Mouse (Mus musculus): ENCODE data around the gene Sirpa.

Sirpa gene

DNA sequence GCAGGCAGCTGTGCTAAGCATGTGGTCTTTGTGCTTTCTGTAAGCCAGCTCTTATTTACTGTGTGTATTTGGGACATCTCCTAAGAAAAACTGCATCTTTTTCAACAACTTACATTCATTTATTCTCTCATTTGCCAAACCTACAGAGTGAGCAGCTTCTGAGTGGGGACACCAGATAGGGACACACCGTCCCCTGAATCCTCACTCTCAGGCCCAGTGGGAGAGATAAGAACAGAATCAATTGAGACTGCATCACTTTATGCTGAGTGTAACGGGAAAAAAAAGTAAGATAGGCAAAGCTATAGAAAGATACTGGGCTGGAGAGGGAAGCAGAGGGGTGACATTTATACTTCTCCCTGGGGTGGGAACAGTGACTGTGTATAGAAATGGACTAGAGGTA, 61.0 kb downstream of the Sirpa start:
- no peak for DNase-seq

- peak; percentile 30 for DNase-seq
Measured at GRCm38 (mm10) chr2:129654233-129654950, 61.8 kb downstream of the Sirpa start.

GRCm38 (mm10) chr2:129655033-129655432, 62.4 kb downstream of the Sirpa start:
- DNase-seq, result no peak

DNA sequence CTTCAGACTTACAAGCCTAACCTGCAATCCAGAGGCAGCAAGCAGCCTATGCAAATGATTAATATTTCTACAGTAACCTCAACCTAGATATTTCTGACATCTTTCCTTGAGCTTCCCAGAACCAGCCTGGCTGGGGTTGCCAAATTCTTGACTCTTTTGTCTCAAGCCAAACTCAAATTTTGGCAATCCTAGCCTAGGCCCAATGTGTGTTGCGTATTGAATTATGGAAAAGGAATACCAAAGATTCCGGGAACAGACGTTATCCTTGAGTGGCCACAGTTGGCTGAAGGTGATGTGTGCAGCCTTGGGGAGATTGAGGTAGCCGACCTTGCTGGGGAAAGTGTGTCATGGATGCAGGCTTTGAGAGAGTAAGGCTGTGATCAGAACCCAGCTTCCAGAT, 66.2 kb downstream of the Sirpa start:
- no peak for DNase-seq

GRCm38 (mm10) chr2:129660020-129660419, 67.4 kb downstream of the Sirpa start:
- DNase-seq, result peak; percentile 8

DNA sequence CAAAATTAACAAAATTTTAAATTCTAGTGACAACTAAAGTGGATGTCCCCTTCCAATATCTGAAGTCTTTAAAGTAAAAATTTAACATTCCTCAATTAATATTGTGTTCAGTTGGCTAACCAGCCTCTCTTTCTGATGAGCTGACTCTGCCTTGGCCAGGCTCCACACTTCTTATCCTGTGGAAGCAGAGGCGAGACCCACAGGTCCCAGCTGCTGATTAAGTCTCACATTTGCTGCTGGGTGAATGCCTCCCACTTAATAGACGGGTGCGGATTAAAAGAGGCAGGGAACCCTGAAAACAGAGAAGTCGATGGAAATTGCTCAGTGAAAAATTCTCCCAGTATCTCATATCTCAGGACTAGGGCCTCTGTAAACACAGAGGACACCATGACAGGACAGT, 69.8 kb downstream of the Sirpa start:
- DNase-seq, result peak; percentile 31

- no peak for DNase-seq
Measured at GRCm38 (mm10) chr2:129671911-129672310, 79.3 kb downstream of the Sirpa start.

DNA sequence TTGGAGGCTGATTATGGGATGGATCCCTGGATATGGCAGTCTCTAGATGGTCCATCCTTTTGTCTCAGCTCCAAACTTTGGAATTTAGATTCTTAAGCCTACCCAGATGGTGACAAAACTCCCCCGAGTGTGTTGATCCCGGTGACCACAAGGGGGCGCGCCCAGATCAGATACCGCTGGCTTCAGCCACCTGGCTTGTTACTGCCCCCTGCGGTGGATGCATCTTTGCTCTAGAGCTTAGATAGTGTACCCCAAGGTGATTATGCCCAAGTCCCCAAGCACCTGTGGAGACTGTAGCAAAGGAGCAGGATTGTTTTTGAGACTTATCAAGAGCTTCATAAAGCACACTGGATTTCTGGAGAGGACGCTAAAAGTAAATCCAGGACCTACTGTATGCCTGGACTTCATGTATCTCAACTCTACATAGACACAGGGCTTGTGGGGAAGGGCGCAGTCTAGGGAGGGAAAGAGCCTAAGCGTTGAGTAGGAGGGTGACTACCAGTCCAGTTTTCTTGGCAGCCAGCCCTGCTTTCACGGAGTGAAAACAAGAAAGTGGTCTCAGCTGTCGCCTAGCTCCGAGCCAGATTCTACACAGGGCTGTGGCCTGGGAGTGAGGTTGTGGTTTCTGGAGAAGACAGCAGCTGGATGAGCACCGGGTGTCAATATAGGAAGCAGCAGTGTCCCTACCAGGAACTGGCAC, 82.5 kb downstream of the Sirpa start:
- peak; percentile 89 for DNase-seq

DNA sequence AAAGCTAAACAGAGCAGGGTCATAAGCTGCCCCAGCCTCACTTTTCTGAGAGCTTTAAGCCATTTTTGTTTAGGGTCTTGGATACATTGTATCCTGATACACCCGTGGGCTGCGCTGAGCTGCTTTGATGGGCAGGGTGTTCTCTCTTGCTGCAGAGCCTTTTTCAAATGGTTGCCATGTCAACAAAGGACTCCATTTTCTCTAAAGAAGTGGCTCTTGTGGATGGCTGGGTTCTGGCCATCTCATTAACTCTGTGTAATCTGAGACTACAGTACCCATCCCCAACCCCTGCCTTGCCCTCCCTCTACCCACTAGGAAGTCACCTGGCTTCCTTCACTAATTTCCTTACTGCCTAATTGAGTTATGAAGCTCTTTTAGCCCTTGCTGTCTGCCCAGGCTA, 85.0 kb downstream of the Sirpa start:
- DNase-seq, result no peak

GRCm38 (mm10) chr2:129679066-129679465, 86.4 kb downstream of the Sirpa start:
- DNase-seq, result no peak

DNA sequence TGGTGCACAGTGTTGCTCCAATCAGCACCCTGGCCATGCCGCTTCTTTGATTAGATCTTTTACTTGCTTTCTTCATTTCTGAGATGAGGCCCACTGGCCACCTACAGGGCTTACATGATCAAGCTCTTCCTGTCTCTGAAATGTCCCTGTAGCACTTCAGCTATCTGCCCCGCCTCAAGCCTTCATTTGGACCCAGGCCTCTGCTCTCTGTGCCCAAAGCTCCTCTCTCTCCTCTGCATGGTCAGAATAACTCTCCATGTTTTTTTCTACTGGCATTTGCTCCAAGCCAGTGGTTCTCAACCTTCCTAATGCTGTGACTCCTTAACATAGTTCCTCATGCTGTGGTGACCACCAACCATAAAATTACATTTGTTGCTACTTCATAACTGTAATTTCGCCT, 87.6 kb downstream of the Sirpa start:
- DNase-seq, result no peak
